In genomic region chr6:51566771-51567680, GRCm38 (mm10) we compare ENCODE assay signal across 10 mouse cellular contexts. TPM values are rescaled to one million over a fixed set of nuclear protein-coding genes. Genes with fewer than 3 reads are reported as not detected.
DNase-seq lines count a peak whose midpoint lies in the region; ATAC-seq and TF ChIP-seq lines count a peak whose summit lies in the region.
"Had no signal": no experiment of that assay in that cellular context is flagged by ENCODE, and none has a peak within 500 bp of the region (broad histone marks: within the 10 kb centered on the region; RNA-seq: fewer than 3 reads in every experiment).

No protein-coding gene starts in this region.

- H3K4me1 ChIP-seq in intestine, embryonic 14.5 days (replicated peaks; ENCODE audit: control insufficient read depth, insufficient read depth, low read length): peaks cover 10% of the 10 kb centered on the region; the same call in 1 of the 2 replicates
- no peaks in the 10 kb centered on the region; the same call in 1 of the 2 replicates for H3K4me1 ChIP-seq in intestine, postnatal 0 days (replicated peaks; ENCODE audit: control insufficient read depth, insufficient read depth, low read length)
- H3K4me1 ChIP-seq in neural tube, embryonic 11.5 days (ENCODE audit: control insufficient read depth, insufficient read depth, low read length): no peaks in the 10 kb centered on the region
- H3K4me1 ChIP-seq in hindbrain, embryonic 14.5 days (replicated peaks; ENCODE audit: control insufficient read depth, insufficient read depth, low read length): peaks cover 10% of the 10 kb centered on the region
- H3K4me1 ChIP-seq: embryonic facial prominence, embryonic 15.5 days; limb, embryonic 15.5 days had no signal

- no peaks in the 10 kb centered on the region for H3K27me3 ChIP-seq in intestine, embryonic 14.5 days (replicated peaks; ENCODE audit: control insufficient read depth, insufficient read depth, low read length)
- no peaks in the 10 kb centered on the region for H3K27me3 ChIP-seq in intestine, postnatal 0 days (replicated peaks; ENCODE audit: control insufficient read depth, insufficient read depth, low read length)
- H3K27me3 ChIP-seq in neural tube, embryonic 11.5 days (ENCODE audit: control insufficient read depth, insufficient read depth, low read length): no peaks in the 10 kb centered on the region
- no peaks in the 10 kb centered on the region for H3K27me3 ChIP-seq in hindbrain, embryonic 14.5 days (ENCODE audit: control insufficient read depth, insufficient read depth, low read length)
- H3K27me3 ChIP-seq: embryonic facial prominence, embryonic 15.5 days; limb, embryonic 15.5 days had no signal

- TF ChIP-seq CTCF in intestine, postnatal 0 days (IDR thresholded peaks at IDR 0.05; ENCODE audit: low read depth): no peak

- ATAC-seq in intestine, embryonic 14.5 days (replicated peaks; ENCODE audit: low FRiP score, low TSS enrichment, low read depth): no peak
- ATAC-seq in intestine, postnatal 0 days: no peak
- no peak for ATAC-seq in neural tube, embryonic 11.5 days (ENCODE audit: insufficient read depth, low FRiP score, low TSS enrichment)
- ATAC-seq in hindbrain, embryonic 14.5 days (ENCODE audit: low FRiP score): 0 out of 2 replicates have a peak, but pooled peaks have one; percentile 31

- no peak for DNase-seq in intestine, embryonic 14.5 days (ENCODE audit: low spot score)
- DNase-seq in neural tube, embryonic 11.5 days (ENCODE audit: low spot score): no peak
- no peak for DNase-seq in neural tube, embryonic 10.5 days (ENCODE audit: extremely low spot score, low spot score)
- DNase-seq in hindbrain, embryonic 14.5 days (ENCODE audit: low spot score): peak; percentile 62
- DNase-seq in urinary bladder, postnatal 10 days (ENCODE audit: low spot score): no peak
- no peak for DNase-seq in B cell, adult 2 months
- DNase-seq: lung, postnatal 14 days had no signal

- H3K27ac ChIP-seq in intestine, embryonic 14.5 days (ENCODE audit: low read depth): no peak overlapping the region
- no peak overlapping the region for H3K27ac ChIP-seq in intestine, postnatal 0 days (ENCODE audit: low read depth, low read length)
- 0 out of 2 replicates have a peak overlapping the region, but pooled peaks have one; percentile 1 for H3K27ac ChIP-seq in neural tube, embryonic 11.5 days (ENCODE audit: low read depth, low read length)
- H3K27ac ChIP-seq in hindbrain, embryonic 14.5 days: peak overlapping the region; percentile 77
- H3K27ac ChIP-seq: embryonic facial prominence, embryonic 15.5 days; limb, embryonic 15.5 days had no signal

- WGBS in intestine, embryonic 14.5 days: 49% methylated on average over 14 of the region's 14 CpGs
- WGBS in intestine, postnatal 0 days: 43% methylated on average over 14 of the region's 14 CpGs
- WGBS in neural tube, embryonic 11.5 days: 62% methylated on average over 14 of the region's 14 CpGs
- 36% methylated on average over 14 of the region's 14 CpGs for WGBS in hindbrain, embryonic 14.5 days

- H3K9me3 ChIP-seq in intestine, embryonic 14.5 days (ENCODE audit: control insufficient read depth, low read length): no peaks in the 10 kb centered on the region
- H3K9me3 ChIP-seq in intestine, postnatal 0 days (ENCODE audit: control insufficient read depth): no peaks in the 10 kb centered on the region
- H3K9me3 ChIP-seq in neural tube, embryonic 11.5 days (ENCODE audit: control insufficient read depth, low read length): no peaks in the 10 kb centered on the region
- no peaks in the 10 kb centered on the region for H3K9me3 ChIP-seq in hindbrain, embryonic 14.5 days (ENCODE audit: control insufficient read depth, low read length)
- H3K9me3 ChIP-seq: embryonic facial prominence, embryonic 15.5 days; limb, embryonic 15.5 days had no signal

- peak overlapping the region; percentile 11; the same call in 1 of the 2 replicates for H3K4me2 ChIP-seq in intestine, embryonic 14.5 days (ENCODE audit: low read length)
- H3K4me2 ChIP-seq in intestine, postnatal 0 days (replicated peaks; ENCODE audit: low read depth): no peak overlapping the region
- no peak overlapping the region for H3K4me2 ChIP-seq in neural tube, embryonic 11.5 days (ENCODE audit: low read depth)
- H3K4me2 ChIP-seq in hindbrain, embryonic 14.5 days (replicated peaks): 0 out of 2 replicates have a peak overlapping the region, but pooled peaks have one; percentile 11
- H3K4me2 ChIP-seq: embryonic facial prominence, embryonic 15.5 days; limb, embryonic 15.5 days had no signal

- H3K36me3 ChIP-seq in intestine, embryonic 14.5 days (ENCODE audit: control insufficient read depth, insufficient read depth, low read length): no peaks in the 10 kb centered on the region
- no peaks in the 10 kb centered on the region for H3K36me3 ChIP-seq in intestine, postnatal 0 days (ENCODE audit: control insufficient read depth, insufficient read depth)
- H3K36me3 ChIP-seq in neural tube, embryonic 11.5 days (ENCODE audit: control insufficient read depth, insufficient read depth, low read length): no peaks in the 10 kb centered on the region
- H3K36me3 ChIP-seq in hindbrain, embryonic 14.5 days (replicated peaks; ENCODE audit: control insufficient read depth, insufficient read depth): no peaks in the 10 kb centered on the region
- H3K36me3 ChIP-seq: embryonic facial prominence, embryonic 15.5 days; limb, embryonic 15.5 days had no signal

- H3K4me3 ChIP-seq in intestine, embryonic 14.5 days (ENCODE audit: low read depth, low read length): no peak overlapping the region
- H3K4me3 ChIP-seq in intestine, postnatal 0 days (ENCODE audit: low read depth, low read length): no peak overlapping the region
- no peak overlapping the region for H3K4me3 ChIP-seq in neural tube, embryonic 11.5 days (ENCODE audit: low read depth, low read length)
- no peak overlapping the region for H3K4me3 ChIP-seq in hindbrain, embryonic 14.5 days (replicated peaks; ENCODE audit: low read length)
- H3K4me3 ChIP-seq: embryonic facial prominence, embryonic 15.5 days; limb, embryonic 15.5 days had no signal

- no peak overlapping the region for H3K9ac ChIP-seq in intestine, embryonic 14.5 days (ENCODE audit: low read length)
- H3K9ac ChIP-seq in intestine, postnatal 0 days (ENCODE audit: low read depth, low read length): no peak overlapping the region
- H3K9ac ChIP-seq in neural tube, embryonic 11.5 days (ENCODE audit: low read length): no peak overlapping the region
- no peak overlapping the region for H3K9ac ChIP-seq in hindbrain, embryonic 14.5 days
- H3K9ac ChIP-seq: embryonic facial prominence, embryonic 15.5 days; limb, embryonic 15.5 days had no signal

RNA-seq across cellular contexts. Expression of gene Snx10, which starts 43.3 kb away (rescaled TPM):
- 16.4 and 18.0 TPM in 2 replicates for polyA plus RNA-seq in intestine, embryonic 14.5 days (2014; fragmentation: Nextera tagmentation; extraction: Ambion mirVana)
- 8.4 and 10.1 TPM in 2 replicates for polyA plus RNA-seq in intestine, postnatal 0 days (2015; fragmentation: Nextera tagmentation; extraction: Ambion mirVana)
- 33.2 and 40.0 TPM in 2 replicates for polyA plus RNA-seq in neural tube, embryonic 11.5 days (2014; fragmentation: Nextera tagmentation; extraction: Ambion mirVana)
- polyA plus RNA-seq in hindbrain, embryonic 14.5 days (2014; fragmentation: Nextera tagmentation; extraction: Ambion mirVana): 60.3 and 69.1 TPM in 2 replicates

Comparison
In these comparisons a context has a peak if more than half of its experiments do, and no peak if none do; other contexts are left out.
1. H3K4me2 ChIP-seq: peak in intestine, embryonic 14.5 days (single experiment) and hindbrain, embryonic 14.5 days (single experiment); none in intestine, postnatal 0 days (single experiment) and neural tube, embryonic 11.5 days (single experiment).
2. H3K27ac ChIP-seq: peak in neural tube, embryonic 11.5 days (single experiment) and hindbrain, embryonic 14.5 days (single experiment); none in intestine, embryonic 14.5 days (single experiment) and intestine, postnatal 0 days (single experiment).